Mouse (Mus musculus) embryo, embryonic 11 days (tissue): ENCODE measurements around the gene Ugp2.

ENCODE experiments used
- DNase-seq: peaks from one replicate; pipeline ENCODE4 v3.0.0-alpha.2; 2015

Gene Ugp2

DNA sequence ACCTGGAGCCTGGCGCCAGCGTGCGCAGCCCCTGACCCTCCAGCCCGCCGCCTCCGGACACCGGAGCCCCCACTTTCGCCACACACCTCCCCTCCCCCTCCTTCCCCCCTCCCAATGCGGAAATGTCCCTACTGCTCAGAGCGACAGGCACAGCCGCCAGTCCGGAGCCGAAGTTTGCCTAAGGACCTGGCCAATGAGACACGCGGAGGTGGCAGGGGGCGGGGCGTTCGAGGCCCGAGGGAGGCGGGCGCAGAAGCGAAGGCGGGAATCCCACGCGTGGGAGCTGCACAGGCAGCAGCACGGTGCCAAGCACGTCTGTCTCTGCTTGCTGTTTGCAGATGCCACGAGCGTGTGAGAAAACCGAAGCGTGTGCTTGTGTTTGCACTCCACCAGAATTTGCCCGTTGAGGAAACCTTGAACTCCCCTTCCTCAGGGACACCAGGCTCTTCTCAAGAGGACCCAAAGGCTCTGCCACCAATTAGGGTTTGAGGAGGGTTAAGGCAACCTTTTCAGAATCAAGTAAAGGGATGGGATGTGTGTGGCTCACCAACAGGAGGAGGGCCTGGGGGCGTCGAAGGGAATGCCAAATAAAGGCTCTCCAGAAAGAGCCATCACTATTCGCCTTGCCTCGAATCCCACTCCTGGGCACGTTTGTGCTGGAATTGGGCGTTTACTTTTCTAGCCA, at the start of gene Ugp2:
Ugp2 (minus strand) TSS at position 80 of the 685 bp plus-strand sequence.
- peak; percentile 98 for DNase-seq

DNA sequence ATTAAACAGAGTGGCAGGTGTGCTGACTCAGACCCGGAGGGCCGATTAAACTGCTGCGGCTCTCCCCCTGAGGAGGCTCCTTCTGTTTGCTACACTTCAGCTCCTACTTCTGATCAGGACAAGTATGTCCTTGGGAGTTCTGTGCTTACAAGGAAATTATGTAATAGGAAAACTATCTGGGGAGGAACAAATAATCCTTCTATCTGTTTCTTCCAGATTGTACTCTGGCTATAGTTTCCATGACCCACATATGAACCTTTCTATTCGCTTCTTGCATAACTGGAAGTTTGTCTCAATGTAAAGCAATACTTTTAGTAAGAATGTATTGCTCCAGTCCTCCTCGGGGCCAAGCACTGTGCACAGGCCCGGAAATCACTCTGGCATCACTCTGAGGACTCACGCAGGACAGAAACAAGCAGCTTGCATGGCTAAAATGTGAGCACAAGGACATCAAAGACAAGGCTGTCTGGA, 43.9 kb upstream of the Ugp2 start:
- no peak for DNase-seq

DNA sequence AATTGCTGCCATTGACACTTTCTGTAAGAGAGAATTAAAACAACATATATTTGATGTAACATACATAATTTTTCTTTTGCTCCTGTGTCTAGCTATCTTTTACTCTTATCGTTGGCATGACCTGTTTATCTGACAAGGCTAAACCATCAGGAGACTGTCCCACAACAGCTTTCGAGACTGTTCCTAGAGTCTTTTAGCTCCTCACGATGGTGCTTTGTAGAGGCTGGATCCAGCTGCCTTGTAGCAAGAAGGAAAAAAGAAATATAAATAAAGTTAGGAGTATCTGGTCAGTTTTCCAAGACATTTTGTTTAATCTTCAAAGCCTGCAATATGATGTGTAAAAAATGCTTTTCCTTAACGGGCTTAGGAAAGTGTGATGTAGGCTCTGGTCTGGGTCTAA, 35.7 kb upstream of the Ugp2 start:
- DNase-seq, result no peak

DNA sequence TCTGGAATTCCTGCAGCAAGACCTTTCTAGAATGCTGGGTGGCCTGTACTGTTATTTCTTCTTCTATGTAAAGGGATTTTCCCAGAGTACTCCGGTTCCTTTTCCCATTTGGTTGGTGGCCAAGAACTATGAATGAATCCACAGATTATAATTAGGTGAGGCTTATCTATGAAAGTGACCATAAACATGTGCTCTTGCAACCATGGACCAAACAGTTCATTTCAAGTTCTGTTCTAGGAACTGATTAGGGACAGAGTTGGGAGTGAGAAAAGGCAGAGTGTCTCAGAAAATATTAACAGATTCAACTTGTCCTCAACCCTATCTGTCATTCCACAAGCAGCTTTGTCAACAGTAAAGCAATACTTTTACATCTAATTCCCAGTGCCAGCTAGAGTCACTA, 35.1 kb upstream of the Ugp2 start:
- DNase-seq, result no peak

DNA sequence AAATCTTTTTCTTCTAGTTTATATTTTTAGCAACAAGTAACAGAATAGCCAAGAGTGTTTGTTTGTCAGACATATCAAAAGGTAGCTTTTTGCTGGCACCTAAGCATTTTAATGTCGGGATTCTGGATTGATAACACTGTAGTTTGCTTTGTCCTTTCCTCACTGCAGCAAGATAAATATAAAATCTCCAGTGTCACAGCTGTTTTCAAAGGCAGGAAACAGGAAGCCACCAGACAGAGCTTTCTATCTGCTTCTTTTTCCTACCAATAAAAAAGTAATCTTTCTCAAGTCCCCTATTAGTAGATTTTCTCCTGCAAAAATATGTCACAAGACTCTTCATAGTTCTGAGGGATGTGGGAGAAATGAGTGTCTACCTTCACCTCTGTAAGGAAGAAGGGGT, 32.9 kb upstream of the Ugp2 start:
- no peak for DNase-seq

DNA sequence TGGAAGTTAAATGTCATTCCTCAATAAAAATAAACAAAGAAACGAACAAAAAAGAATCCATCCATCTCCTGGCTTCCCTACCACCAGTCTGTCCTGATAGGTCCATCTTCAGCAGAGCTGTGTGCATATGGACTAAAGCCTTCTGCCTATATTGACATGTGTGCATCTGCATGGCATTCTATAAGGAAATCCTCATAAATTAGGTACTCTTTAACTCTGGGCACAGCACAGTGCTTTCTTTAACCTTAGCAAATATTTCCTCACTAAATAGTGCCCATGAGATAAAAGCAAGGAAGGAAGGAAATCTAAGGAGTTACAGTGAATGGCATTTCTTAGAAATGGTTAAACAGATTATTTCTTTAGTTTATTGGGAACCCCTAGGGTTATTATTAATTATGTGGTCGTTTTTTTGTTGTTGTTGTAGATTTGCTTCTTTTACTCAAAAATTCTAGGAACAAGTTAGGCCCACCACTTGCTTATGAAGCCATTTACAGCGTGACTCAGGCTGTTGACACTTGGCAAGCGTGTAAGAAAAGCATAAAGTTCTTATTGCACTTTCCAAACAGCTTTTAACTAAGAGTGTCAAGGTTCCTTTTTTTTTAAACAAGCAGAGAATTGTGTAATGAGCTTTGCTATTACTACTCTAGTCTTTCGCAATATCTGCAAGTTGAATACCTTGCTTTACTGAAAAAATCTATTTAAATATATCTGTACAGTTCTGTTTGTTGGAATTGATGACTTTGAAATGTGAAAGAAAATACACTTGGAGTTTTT, 31.7 kb upstream of the Ugp2 start:
- DNase-seq, result no peak

DNA sequence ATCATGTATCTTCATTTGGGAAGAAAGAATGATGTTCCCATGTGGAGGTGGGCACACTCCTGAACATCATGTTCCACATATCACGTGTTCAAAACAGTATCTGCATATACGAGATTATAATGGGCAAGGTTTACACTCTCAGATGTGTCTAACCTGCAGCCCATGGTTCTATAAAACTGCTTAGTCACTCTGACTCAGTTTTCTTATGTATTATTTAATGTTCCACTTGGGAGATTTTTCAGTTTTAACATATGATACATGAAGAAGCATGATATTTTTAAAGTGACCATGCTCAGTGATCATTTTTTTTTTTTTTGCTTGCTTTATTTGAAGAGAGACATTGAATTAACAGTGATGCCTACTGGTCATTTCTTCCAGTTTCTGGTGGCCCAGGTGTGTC, 30.2 kb upstream of the Ugp2 start:
- DNase-seq, result no peak

DNA sequence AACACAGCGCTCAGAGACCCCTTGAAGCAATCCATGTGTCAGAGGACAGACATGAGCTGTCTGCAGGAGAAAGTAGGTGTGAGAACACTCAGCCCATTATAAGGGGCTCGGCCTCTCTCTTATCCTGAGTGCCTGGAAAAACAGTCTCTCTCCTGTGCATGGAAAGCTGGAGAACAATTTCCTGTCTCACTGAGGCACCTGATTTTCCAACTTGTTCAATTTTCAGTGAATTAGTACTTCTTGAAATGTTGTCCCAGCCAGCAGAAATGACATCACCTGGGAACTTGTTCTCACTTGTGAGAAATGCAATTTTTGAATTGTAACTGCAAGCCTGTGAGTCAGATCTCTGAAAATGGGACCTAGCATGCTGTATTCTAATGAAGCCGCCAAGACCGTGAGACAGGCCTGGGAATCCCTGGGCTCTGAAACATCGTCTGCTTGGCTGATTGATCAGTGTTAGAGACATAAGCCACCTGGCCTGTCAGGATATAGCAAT, 28.2 kb upstream of the Ugp2 start:
- peak; percentile 36 for DNase-seq

DNA sequence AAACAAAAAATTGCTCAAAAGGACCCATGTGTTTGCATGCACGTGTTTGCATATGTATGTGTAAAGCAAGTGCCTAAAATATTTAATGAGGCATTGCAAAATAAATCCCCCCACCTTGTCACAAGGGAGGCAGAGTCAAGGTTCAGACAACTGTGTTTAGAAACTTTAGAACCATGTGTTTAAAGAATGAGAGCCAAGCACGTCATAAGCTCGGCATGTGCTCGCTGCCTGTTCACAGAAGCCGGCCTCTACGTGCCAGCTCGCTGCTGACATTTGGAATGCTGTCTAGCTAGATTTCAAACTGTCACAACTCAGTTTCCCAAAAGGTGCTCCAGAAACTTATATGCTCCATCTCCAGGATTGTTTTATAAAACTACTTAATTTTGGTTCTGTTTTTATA, 27.5 kb upstream of the Ugp2 start:
- DNase-seq, result peak; percentile 32

DNA sequence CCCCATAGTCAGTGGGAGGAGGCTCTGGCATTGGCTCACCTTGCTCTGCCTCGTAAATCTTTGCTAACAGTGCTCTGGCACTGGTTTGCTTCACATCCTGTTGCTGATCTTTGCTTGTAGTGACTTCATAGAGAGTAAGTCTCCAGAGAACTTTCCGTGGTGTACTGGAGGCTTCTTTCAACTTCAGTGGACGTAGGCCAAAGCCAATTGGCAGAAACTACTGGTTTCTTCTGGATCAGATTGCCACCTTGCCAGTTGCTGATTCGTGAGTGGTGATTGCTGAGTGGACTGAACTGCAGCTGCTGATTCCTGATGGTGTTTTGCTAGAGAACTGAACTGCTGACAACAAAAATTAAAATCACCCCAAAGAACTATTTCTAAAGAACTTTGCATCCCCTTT, 15.8 kb upstream of the Ugp2 start:
- DNase-seq, result no peak

DNA sequence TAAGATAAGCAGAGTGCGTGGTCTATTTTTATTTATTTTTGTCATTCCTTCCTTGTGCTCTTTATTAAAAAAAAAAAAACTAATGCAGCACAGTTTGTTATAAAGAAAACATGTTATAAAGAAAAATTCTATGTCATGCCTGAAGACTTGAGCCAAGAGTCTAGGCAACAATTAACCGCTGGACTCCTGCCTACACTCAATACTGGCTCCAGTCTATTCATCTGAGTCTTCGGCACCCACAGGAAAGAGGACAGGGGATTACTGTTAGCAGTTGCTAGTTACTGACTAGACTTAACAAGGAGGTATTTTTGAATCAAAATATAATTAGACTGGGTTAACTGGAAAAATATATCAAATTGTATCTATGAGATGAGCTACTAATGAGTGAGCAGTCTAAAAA, 3.1 kb upstream of the Ugp2 start:
- no peak for DNase-seq

DNA sequence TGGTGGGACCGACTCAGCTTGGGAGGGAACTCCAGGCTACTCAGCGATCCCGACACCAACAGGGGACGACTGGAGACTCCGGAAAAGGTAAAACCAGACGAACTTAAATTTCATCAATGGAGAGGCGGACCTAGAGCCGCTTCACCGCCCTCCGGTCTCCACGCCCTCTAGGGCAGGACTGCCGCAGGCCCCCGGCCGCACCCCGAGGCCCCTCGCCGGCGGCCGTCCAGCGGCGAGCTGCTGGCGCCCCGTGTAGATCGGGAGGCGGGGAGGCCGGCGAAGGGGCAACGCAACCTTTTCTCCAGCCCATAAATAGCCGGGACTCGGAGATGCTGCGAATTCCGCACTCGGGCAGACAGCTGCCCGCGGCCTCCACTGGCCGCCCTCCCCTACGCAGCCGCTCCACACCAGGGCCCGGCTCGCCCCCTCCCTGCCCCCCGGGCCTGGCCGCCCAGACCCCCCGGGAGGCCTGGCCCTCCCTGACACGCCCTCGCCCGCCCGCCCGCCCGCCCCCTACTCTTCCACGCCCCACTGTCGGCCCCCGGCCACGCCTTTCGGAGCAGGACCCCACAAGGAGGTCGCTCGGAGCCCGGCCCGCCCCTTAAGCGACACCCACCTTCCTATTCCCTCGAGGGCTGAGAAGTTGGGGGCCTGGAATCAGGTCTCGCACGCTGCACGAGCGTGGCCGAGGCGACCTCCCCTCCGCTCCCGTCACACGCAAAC, 441 bp downstream of the Ugp2 start:
- DNase-seq, result peak; percentile 91

DNA sequence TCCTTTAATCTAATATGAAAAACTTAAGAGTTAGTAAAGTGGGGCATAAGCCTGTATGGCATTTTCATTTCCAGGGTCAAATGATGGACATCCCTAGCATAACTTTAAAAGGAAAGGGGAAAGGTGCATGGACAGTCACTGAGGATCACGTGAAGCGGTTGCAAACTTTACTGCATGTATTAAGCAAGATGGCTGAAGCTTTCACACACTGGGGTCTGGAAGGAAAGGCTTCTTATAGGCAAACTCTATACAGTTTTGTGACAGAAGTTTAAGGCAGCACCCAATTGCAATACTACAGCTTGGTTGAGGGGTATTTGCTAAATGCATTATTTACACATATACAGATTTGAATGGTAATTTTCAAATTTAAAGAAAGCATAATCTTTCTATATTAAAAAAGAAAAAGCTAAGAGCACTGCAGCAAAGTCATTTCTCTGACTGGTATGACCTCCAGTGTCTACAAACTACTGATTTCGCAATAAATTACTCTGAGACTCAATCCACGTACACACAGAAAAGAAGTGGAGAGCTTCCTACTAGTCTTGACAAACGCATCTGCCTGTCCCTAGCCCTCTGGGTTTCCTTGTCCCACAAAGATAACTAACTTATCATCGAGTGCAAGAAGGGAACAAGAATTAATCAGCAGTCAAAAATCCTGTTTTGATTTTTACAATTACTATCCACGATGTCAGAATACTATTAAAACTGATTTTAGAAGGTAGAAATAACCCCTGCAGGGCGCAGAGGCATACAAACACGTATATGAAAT, 1.6 kb downstream of the Ugp2 start:
- DNase-seq, result peak; percentile 23

DNA sequence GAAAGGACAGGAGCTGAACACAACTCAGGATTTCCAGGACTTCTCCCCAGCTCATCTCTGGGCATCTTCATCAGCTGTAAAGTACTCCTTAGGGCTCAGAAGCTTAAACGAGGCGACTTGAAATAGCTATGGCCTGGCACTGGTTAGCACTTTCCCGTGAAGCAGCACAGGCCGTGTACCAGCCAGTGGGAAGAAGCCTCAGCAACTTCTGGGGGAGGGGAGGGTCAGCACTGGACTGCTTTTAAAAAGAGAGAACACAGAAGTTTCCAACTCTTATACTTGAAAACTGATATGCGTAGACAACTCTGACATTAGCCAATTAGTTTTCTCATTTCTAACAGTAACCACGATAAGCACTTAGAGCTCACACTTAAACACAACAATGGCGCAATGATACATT, 2.5 kb downstream of the Ugp2 start:
- peak; percentile 20 for DNase-seq

DNA sequence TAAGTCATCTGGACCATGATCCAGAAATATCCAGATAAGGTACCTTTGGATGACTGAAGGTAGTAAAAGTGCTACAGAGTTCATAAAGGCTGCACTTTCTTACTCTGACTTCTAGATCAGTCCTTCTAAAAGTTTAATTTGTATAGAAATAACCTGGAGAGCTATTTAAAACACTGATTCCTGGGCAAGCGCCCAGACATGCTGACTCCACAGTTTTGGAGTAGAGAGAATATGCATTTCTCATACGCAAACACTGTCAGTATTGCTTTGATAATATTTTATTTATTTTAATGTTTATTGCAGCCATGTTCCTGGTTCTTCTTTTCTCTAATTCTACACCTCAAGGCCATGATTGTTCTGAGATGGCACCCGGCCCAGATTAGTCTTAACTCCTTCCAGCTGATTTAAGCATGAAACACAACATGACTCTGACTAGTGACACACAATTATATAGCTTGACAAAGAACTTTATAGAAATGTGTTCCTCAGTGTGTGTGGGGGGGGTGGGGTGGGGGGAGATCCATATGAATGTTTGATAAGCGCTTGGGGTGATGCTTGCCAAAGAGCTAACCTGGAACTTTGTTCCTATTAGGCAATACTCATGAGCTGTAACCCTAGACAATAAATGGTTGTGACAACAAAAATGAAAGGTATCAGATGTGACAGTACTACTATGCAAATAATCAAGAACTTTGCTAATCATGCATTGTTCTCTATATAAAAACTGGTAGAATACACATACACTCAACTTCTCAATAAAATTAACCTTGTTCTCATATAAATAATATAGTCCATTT, 7.7 kb downstream of the Ugp2 start:
- DNase-seq, result no peak

DNA sequence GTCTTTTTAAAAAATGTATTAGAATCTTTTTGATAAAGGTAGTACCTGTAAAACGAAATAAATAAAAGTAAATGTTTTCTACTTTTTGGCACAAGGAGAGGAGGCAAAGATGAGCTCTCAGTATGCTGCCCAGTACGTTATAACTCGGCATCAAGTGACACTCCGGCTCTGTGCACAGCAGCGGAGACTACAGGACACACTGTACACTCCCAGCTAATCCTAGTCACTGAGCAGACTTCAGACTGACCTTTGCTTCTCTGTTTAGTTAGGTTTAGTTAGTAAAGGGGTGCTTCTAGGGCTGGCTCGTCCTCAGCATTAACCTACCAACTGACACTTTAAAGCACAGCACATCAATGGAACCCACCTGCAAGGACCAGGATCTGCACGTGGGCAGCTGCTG, 19.7 kb downstream of the Ugp2 start:
- no peak for DNase-seq

DNA sequence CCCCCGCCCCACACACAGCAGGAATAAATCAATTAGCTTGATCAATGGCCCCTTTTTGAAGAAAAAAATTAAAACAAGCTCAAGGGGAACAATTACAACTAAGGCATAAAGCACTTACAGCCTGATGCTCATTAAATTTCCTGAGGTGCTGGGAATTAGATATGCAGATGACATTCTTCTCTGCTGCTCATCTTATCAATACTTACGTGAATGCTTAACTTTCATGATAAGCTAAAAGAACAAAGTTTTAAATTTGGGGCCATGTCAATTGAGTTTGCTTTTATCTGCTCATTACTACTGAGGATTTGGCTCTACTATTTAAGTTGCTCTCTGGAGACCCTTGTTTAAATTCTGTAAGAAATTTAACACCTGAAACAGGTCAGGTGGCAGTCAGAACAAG, 22.1 kb downstream of the Ugp2 start:
- DNase-seq, result no peak

DNA sequence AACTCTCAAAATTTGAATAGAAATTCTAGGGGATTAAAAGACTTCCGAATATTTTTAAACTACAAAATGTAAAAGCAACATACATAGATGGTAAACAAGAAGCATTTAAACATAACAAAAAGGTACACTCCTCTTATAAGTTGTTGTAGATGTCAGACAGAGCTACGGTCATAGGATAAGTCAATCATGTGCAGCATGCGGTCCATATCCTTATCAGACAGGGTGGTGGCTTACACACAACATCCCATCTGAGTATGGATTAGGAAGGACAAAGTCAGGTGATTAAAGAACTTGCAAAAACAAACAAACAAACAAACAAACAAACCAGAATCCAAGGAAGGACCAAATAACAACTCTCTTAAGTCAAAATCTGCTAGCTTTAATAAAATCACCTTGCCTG, 25.0 kb downstream of the Ugp2 start:
- no peak for DNase-seq

DNA sequence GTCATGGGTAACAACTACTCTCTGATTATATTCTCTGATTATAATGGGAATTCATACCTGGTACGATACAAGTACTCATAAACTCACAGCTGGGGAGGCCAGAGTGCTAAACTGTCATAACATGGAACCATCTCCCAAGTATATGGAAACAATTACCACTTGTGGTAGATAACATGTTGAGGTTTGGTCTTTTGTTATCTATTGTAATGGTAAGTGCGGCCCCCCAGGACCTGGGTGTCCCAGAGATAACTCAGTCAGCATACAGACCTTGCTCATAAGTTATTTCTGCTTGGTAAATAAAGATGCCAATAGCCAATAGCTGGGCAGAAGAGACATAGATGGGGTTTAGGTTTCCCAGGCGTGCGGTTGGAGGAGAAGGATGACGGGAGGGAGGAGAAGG, 27.5 kb downstream of the Ugp2 start:
- no peak for DNase-seq

DNA sequence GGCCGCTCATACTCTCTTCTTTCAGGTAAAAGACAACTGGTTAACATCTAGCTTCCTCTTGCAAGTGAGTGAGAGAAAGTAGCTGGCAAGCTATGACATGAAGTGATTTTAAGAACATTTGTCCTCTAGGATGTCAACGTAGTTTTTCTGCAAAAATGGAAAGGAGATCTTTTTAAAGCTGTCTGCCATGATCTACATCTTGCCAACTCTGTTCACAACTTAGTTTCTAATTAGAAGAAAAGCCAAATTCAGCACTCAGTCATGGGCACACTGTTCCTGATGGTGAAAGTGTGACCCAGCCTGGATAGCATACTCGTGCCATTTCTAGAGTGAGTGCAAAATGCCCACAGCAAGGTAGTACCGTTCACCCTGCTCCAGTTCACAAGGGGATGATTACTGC, 31.9 kb downstream of the Ugp2 start:
- DNase-seq, result no peak

DNA sequence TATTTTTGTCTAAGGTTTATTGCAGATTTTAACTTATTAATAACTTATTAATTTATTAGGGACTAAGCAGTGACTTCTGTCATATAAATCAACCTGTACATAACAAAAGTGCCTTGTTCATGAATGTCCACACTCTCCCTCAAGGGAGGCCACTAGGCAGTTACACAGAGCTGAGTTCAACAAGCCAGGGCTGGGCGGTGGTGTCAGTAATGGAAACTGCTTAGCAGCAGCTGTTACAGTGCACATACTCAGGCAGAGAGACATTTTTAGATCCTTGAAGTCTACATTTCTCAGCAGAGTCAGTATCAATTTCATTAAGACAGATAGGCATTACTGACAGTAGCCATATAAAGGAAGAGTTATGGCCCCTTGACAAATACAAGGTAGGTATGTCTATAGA, 33.1 kb downstream of the Ugp2 start:
- DNase-seq, result no peak

DNA sequence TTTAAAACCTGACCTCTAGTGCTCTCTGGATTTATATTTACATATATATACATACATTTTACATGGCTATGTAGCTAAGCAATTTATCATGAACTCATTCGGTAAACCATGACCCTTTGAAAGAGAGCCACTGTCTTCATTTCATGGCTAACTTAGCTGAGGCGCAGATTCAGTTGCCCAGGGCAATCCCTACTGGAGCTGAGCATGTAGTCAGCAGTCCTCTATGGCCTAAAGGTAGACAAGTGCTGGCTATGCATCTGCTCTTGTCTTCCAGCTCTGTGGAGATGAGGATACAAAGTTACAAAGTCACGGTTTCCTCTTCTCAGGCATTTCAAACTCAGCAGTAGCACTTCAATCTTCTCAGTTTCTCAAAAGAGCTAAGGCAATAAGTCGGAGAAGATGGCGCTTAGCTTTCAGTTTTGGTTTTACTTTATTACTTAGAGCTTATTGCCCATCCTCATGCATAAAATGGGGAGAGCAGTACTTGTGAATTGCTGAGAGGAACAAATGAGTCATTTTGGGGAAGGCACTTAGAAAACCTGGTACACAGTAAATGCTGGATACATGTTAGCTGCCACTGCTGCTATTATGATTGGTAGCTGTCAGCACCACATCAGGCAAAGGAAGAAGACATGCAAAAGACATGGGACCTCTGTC, 38.2 kb downstream of the Ugp2 start:
- DNase-seq, result no peak
